Mouse (Mus musculus): ENCODE results near the gene Cnnm2. TPM values are rescaled to one million over a fixed set of nuclear protein-coding genes. Genes with fewer than 3 reads are reported as not detected.

Gene Cnnm2
- polyA plus RNA-seq, 1 experiment: 7.4 TPM

- TF ChIP-seq POLR2A (IDR thresholded peaks at IDR 0.05; ENCODE audit: control insufficient read depth, extremely low read depth, insufficient read depth, low read length, poor library complexity): no peak
- TF ChIP-seq CTCF (IDR thresholded peaks at IDR 0.05; ENCODE audit: borderline replicate concordance, control insufficient read depth, extremely low read depth, insufficient read depth, low read length, poor library complexity): no peak
- Histone ChIP-seq H3K4me3 (ENCODE audit: control insufficient read depth, insufficient read depth, low read length) (no peak overlapping the region), H3K36me3 (ENCODE audit: control insufficient read depth, insufficient read depth, low read length) (peaks cover 52% of the 10 kb centered on the region)
Measured at GRCm38 (mm10) chr19:46889666-46890065, 128.3 kb downstream of the Cnnm2 start.

GRCm38 (mm10) chr19:46890657-46891056 is 129.3 kb downstream of the Cnnm2 start:
- no peak for TF ChIP-seq CTCF (IDR thresholded peaks at IDR 0.05; ENCODE audit: borderline replicate concordance, control insufficient read depth, extremely low read depth, insufficient read depth, low read length, poor library complexity)
- no peak for TF ChIP-seq POLR2A (IDR thresholded peaks at IDR 0.05; ENCODE audit: control insufficient read depth, extremely low read depth, insufficient read depth, low read length, poor library complexity)
- H3K4me3 ChIP-seq (ENCODE audit: control insufficient read depth, insufficient read depth, low read length): no peak overlapping the region
- no peak for DNase-seq
- H3K36me3 ChIP-seq (ENCODE audit: control insufficient read depth, insufficient read depth, low read length): peaks cover 48% of the 10 kb centered on the region
- H3K4me1 ChIP-seq (replicated peaks; ENCODE audit: control insufficient read depth, insufficient read depth, low read length): peaks cover 9% of the 10 kb centered on the region
- WGBS: 92% methylated on average over 8 of the region's 8 CpGs
- H3K27ac ChIP-seq (ENCODE audit: control insufficient read depth, insufficient read depth, low read length): no peak overlapping the region
- no peaks in the 10 kb centered on the region for H3K27me3 ChIP-seq (ENCODE audit: control insufficient read depth, insufficient read depth, low read length)

More at GRCm38 (mm10) chr19:46889666-46890065, 128.3 kb downstream of the Cnnm2 start:
- DNase-seq: no peak
- 95% methylated on average over 8 of the region's 8 CpGs for WGBS
- no peak overlapping the region for H3K27ac ChIP-seq (ENCODE audit: control insufficient read depth, insufficient read depth, low read length)
- H3K4me1 ChIP-seq (replicated peaks; ENCODE audit: control insufficient read depth, insufficient read depth, low read length): peaks cover 9% of the 10 kb centered on the region
- no peaks in the 10 kb centered on the region for H3K27me3 ChIP-seq (ENCODE audit: control insufficient read depth, insufficient read depth, low read length)

GRCm38 (mm10) chr19:46892856-46893255 is 131.5 kb downstream of the Cnnm2 start:
- H3K4me1 ChIP-seq (replicated peaks; ENCODE audit: control insufficient read depth, insufficient read depth, low read length): peaks cover 6% of the 10 kb centered on the region
- H3K27ac ChIP-seq (ENCODE audit: control insufficient read depth, insufficient read depth, low read length): no peak overlapping the region
- WGBS: 96% methylated on average over 3 of the region's 3 CpGs
- no peaks in the 10 kb centered on the region for H3K27me3 ChIP-seq (ENCODE audit: control insufficient read depth, insufficient read depth, low read length)
- TF ChIP-seq POLR2A (IDR thresholded peaks at IDR 0.05; ENCODE audit: control insufficient read depth, extremely low read depth, insufficient read depth, low read length, poor library complexity) (no peak), CTCF (IDR thresholded peaks at IDR 0.05; ENCODE audit: borderline replicate concordance, control insufficient read depth, extremely low read depth, insufficient read depth, low read length, poor library complexity) (no peak)
- H3K36me3 ChIP-seq (ENCODE audit: control insufficient read depth, insufficient read depth, low read length): peaks cover 57% of the 10 kb centered on the region
- DNase-seq: no peak
- no peak overlapping the region for H3K4me3 ChIP-seq (ENCODE audit: control insufficient read depth, insufficient read depth, low read length)

- H3K27ac ChIP-seq (ENCODE audit: control insufficient read depth, insufficient read depth, low read length): no peak overlapping the region
- H3K4me3 ChIP-seq (ENCODE audit: control insufficient read depth, insufficient read depth, low read length): no peak overlapping the region
- DNase-seq: no peak
- H3K36me3 ChIP-seq (ENCODE audit: control insufficient read depth, insufficient read depth, low read length): peaks cover 64% of the 10 kb centered on the region
- 97% methylated on average over 7 of the region's 7 CpGs for WGBS
- no peaks in the 10 kb centered on the region for H3K27me3 ChIP-seq (ENCODE audit: control insufficient read depth, insufficient read depth, low read length)
- peaks cover 6% of the 10 kb centered on the region for H3K4me1 ChIP-seq (replicated peaks; ENCODE audit: control insufficient read depth, insufficient read depth, low read length)
- TF ChIP-seq CTCF (IDR thresholded peaks at IDR 0.05; ENCODE audit: borderline replicate concordance, control insufficient read depth, extremely low read depth, insufficient read depth, low read length, poor library complexity) (no peak), POLR2A (IDR thresholded peaks at IDR 0.05; ENCODE audit: control insufficient read depth, extremely low read depth, insufficient read depth, low read length, poor library complexity) (no peak)
Measured at GRCm38 (mm10) chr19:46893484-46893883, 132.1 kb downstream of the Cnnm2 start.

- TF ChIP-seq POLR2A (IDR thresholded peaks at IDR 0.05; ENCODE audit: control insufficient read depth, extremely low read depth, insufficient read depth, low read length, poor library complexity) (no peak), CTCF (IDR thresholded peaks at IDR 0.05; ENCODE audit: borderline replicate concordance, control insufficient read depth, extremely low read depth, insufficient read depth, low read length, poor library complexity) (no peak)
Measured at GRCm38 (mm10) chr19:46897135-46897534, 135.7 kb downstream of the Cnnm2 start.

GRCm38 (mm10) chr19:46898222-46898621 is 136.8 kb downstream of the Cnnm2 start:
- Histone ChIP-seq H3K4me3 (ENCODE audit: control insufficient read depth, insufficient read depth, low read length) (no peak overlapping the region), H3K27me3 (ENCODE audit: control insufficient read depth, insufficient read depth, low read length) (no peaks in the 10 kb centered on the region), H3K36me3 (ENCODE audit: control insufficient read depth, insufficient read depth, low read length) (peaks cover 39% of the 10 kb centered on the region), H3K27ac (ENCODE audit: control insufficient read depth, insufficient read depth, low read length) (no peak overlapping the region), H3K4me1 (replicated peaks; ENCODE audit: control insufficient read depth, insufficient read depth, low read length) (peaks cover 7% of the 10 kb centered on the region)
- WGBS: 97% methylated on average over 5 of the region's 5 CpGs
- TF ChIP-seq CTCF (IDR thresholded peaks at IDR 0.05; ENCODE audit: borderline replicate concordance, control insufficient read depth, extremely low read depth, insufficient read depth, low read length, poor library complexity) (no peak), POLR2A (IDR thresholded peaks at IDR 0.05; ENCODE audit: control insufficient read depth, extremely low read depth, insufficient read depth, low read length, poor library complexity) (no peak)
- no peak for DNase-seq

More at GRCm38 (mm10) chr19:46897135-46897534, 135.7 kb downstream of the Cnnm2 start:
- DNase-seq: no peak
- 92% methylated on average over 3 of the region's 3 CpGs for WGBS
- no peaks in the 10 kb centered on the region for H3K27me3 ChIP-seq (ENCODE audit: control insufficient read depth, insufficient read depth, low read length)
- H3K4me3 ChIP-seq (ENCODE audit: control insufficient read depth, insufficient read depth, low read length): no peak overlapping the region
- H3K36me3 ChIP-seq (ENCODE audit: control insufficient read depth, insufficient read depth, low read length): peaks cover 40% of the 10 kb centered on the region
- no peak overlapping the region for H3K27ac ChIP-seq (ENCODE audit: control insufficient read depth, insufficient read depth, low read length)
- peaks cover 7% of the 10 kb centered on the region for H3K4me1 ChIP-seq (replicated peaks; ENCODE audit: control insufficient read depth, insufficient read depth, low read length)

- Histone ChIP-seq H3K27ac (ENCODE audit: control insufficient read depth, insufficient read depth, low read length) (peak overlapping the region; percentile 31; the same call in 1 of the 2 replicates), H3K27me3 (ENCODE audit: control insufficient read depth, insufficient read depth, low read length) (no peaks in the 10 kb centered on the region), H3K36me3 (ENCODE audit: control insufficient read depth, insufficient read depth, low read length) (peaks cover 33% of the 10 kb centered on the region), H3K4me3 (ENCODE audit: control insufficient read depth, insufficient read depth, low read length) (no peak overlapping the region), H3K4me1 (replicated peaks; ENCODE audit: control insufficient read depth, insufficient read depth, low read length) (peaks cover 7% of the 10 kb centered on the region)
- TF ChIP-seq POLR2A (IDR thresholded peaks at IDR 0.05; ENCODE audit: control insufficient read depth, extremely low read depth, insufficient read depth, low read length, poor library complexity) (no peak), CTCF (IDR thresholded peaks at IDR 0.05; ENCODE audit: borderline replicate concordance, control insufficient read depth, extremely low read depth, insufficient read depth, low read length, poor library complexity) (no peak)
- no peak for DNase-seq
- 32% methylated on average over 5 of the region's 5 CpGs for WGBS
Measured at GRCm38 (mm10) chr19:46899306-46899705, 137.9 kb downstream of the Cnnm2 start.
